Mouse (Mus musculus) limb, embryonic 13.5 days (tissue): ENCODE data around the gene Ngb. TPM values are rescaled to one million over a fixed set of nuclear protein-coding genes. Genes with fewer than 3 reads are reported as not detected.

Experiments
- ATAC-seq: fragments of 200-750 bp; cut with Nextera tagmentation; 2 replicates; pipeline ENCODE4 v1.8.0; 2017; ENCODE audit warnings: low read depth, moderate number of reproducible peaks, moderate TSS enrichment; ENCODE audit not compliant: low FRiP score
- H3K27ac ChIP-seq: fragments of 300-500 bp; sonication (generic); 2 replicates; pipeline ENCODE4 v1.5.1; 2015; ENCODE audit warnings: inconsistent platforms, mild to moderate bottlenecking, moderate library complexity
- H3K27me3 ChIP-seq: fragments of 300-500 bp; sonication (generic); 2 replicates; pipeline ENCODE4 v1.6.1; 2015; ENCODE audit warnings: mild to moderate bottlenecking, inconsistent platforms
- H3K36me3 ChIP-seq: fragments of 300-500 bp; sonication (generic); 2 replicates; pipeline ENCODE4 v1.6.1; 2015; ENCODE audit warnings: inconsistent platforms, mild to moderate bottlenecking, moderate library complexity
- H3K4me1 ChIP-seq: fragments of 300-500 bp; sonication (generic); 2 replicates; pipeline ENCODE4 v1.6.1; 2015; ENCODE audit warnings: inconsistent platforms
- H3K4me2 ChIP-seq: fragments of 300-500 bp; sonication (generic); replicated peaks from 2 replicates; pipeline ENCODE4 v1.6.1; 2015; ENCODE audit warnings: inconsistent platforms, mild to moderate bottlenecking, moderate library complexity
- H3K4me3 ChIP-seq: fragments of 300-500 bp; sonication (generic); 2 replicates; pipeline ENCODE4 v1.5.1; 2015; ENCODE audit warnings: moderate library complexity, mild to moderate bottlenecking, inconsistent platforms
- H3K9ac ChIP-seq: fragments of 300-500 bp; sonication (generic); 2 replicates; pipeline ENCODE4 v1.6.1; 2015; ENCODE audit warnings: mild to moderate bottlenecking, inconsistent platforms
- H3K9me3 ChIP-seq: fragments of 300-500 bp; sonication (generic); 2 replicates; pipeline ENCODE4 v1.6.1; 2016; ENCODE audit warnings: inconsistent platforms
- WGBS: fragments of 180-500 bp; shearing (Covaris S2); methylation state at CpG from one replicate; pipeline ENCODE4 v1.1.7; 2015; 5-methylcytosine and 5-hydroxymethylcytosine counted together
- polyA plus RNA-seq: library from polyadenylated mRNA; unstranded; fragments of >200 nt; fragmentation: Nextera tagmentation; extraction: Ambion mirVana; gene quantifications from 2 replicates; pipeline ENCODE4 v1.2.1, GENCODE M21; 2015

The Ngb gene
- polyA plus RNA-seq, 1 experiment from 2014 or later = 0.23 TPM

DNA sequence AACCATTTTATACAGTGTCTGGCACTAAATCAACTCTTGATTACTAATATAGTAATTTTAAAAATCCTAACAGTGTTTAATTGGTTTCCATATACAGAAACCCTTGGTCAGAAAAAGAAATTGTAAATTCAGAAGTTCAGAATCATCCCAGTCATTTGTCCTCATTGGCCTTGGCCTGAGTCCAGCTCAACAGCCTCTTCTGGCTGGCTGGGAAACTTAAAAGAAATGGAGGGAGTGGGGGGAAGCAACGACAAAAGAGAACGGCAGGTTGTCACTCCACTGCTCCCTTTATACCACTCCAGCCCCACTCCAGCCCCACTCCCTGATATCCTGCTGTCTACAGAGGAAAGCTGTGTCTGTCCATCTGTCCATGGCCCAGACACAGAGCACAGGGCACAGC lies 28.8 kb upstream of the Ngb start:
- Histone ChIP-seq H3K27ac (no peak overlapping the region), H3K9me3 (no peaks in the 10 kb centered on the region), H3K4me3 (no peak overlapping the region), H3K4me1 (no peaks in the 10 kb centered on the region), H3K9ac (no peak overlapping the region), H3K27me3 (no peaks in the 10 kb centered on the region), H3K4me2 (no peak overlapping the region), H3K36me3 (peaks cover 67% of the 10 kb centered on the region)
- ATAC-seq = no peak
- 91% methylated on average over 2 of the region's 2 CpGs for WGBS

DNA sequence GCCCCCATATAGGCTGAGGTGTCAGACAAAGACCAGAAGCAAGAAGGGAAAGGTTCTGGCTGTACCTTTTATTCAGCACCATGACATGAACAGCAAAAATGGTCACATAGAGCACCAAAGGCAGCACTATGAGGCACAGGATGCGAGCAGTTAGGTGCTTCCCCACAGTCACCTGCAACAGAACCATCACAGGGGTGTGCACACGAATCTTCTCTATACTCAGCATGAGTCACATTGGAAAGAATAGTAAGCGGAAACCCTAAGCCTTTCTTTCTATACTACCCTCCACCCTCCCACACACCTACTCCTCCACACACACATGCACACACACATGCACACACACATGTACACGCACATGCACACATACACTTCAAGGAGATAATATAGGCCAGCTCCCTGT lies 27.9 kb upstream of the Ngb start:
- 86% methylated on average over 4 of the region's 4 CpGs for WGBS
- no peak for ATAC-seq
- Histone ChIP-seq H3K27me3 (no peaks in the 10 kb centered on the region), H3K36me3 (peaks cover 60% of the 10 kb centered on the region), H3K9me3 (no peaks in the 10 kb centered on the region), H3K4me3 (no peak overlapping the region), H3K4me1 (no peaks in the 10 kb centered on the region), H3K4me2 (no peak overlapping the region), H3K9ac (no peak overlapping the region), H3K27ac (no peak overlapping the region)

GRCm38 (mm10) chr12:87127256-87127655 lies 24.9 kb upstream of the Ngb start:
- 75% methylated on average over 4 of the region's 4 CpGs for WGBS
- Histone ChIP-seq H3K27ac (no peak overlapping the region), H3K4me1 (no peaks in the 10 kb centered on the region), H3K4me3 (no peak overlapping the region), H3K9me3 (no peaks in the 10 kb centered on the region), H3K36me3 (peaks cover 62% of the 10 kb centered on the region), H3K9ac (no peak overlapping the region), H3K4me2 (no peak overlapping the region), H3K27me3 (no peaks in the 10 kb centered on the region)
- no peak for ATAC-seq

DNA sequence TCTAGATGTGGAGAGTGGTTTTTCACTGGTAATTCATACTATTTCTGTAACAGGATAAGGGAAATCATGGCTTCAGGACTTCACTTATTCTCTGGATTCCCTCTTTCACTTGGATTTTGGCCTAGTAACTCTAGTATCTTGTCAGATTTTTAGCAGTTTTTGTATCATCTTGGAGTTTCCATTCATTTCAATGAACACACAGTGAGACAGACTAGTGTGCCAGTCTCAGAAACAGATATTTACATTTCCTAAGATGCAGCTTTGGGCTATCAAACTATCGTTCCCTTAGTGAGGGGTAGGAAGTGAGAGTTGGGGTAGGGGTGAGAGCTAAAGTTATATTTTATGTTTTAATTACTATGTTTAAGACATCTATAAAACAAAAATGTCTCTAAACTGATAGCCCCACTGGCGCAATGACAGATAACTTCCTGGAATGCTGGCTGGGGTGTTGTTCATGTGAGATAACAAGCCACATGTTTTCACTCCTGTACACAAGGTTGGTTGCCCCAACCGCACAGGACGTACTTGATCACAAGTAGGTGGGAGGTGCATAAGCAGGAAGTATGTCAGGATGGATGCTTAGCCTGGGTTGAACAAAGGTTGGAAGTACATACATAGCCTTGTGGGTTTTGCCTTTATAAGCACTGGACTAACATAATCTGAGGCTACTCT lies 19.7 kb upstream of the Ngb start:
- WGBS = 93% methylated on average over 4 of the region's 4 CpGs
- no peak overlapping the region for H3K27ac ChIP-seq
- ATAC-seq = no peak
- H3K9ac ChIP-seq = no peak overlapping the region
- H3K4me1 ChIP-seq = no peaks in the 10 kb centered on the region
- peaks cover 48% of the 10 kb centered on the region for H3K36me3 ChIP-seq
- no peak overlapping the region for H3K4me2 ChIP-seq
- no peaks in the 10 kb centered on the region for H3K9me3 ChIP-seq
- no peaks in the 10 kb centered on the region for H3K27me3 ChIP-seq
- no peak overlapping the region for H3K4me3 ChIP-seq

DNA sequence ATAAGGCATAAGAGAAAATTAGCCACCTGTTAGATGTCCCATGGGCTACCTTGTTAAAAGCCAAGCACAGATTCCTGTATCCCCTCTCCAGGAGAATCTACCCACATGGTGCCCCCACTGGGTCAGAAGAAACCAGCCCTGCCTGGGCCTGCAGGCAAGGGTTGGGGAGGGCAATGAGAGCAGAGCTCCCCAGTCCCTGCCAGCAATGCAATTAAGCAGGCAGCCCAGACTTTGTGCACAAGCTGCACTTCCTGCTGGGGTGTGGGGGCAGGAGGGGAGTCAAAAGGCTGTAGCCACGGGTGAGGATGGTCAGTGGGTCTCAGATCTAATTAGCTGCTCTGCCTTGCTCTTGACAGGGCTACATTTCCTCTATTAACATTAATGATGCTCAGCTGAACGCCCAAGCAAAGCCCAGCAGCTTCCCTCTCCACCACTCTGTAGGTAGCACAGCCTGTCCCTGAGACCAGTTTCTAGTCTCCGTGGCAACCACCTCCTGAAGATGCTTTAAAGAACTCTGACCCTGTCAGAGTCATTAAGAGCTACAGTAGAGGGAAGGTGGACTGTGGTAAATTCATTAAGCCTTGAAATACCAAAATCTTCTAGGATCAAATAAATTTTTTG lies 5.1 kb upstream of the Ngb start:
- 24% methylated on average over 3 of the region's 3 CpGs for WGBS
- no peak overlapping the region for H3K27ac ChIP-seq
- peaks cover 39% of the 10 kb centered on the region for H3K36me3 ChIP-seq
- peaks cover 7% of the 10 kb centered on the region for H3K4me1 ChIP-seq
- no peak overlapping the region for H3K4me3 ChIP-seq
- no peaks in the 10 kb centered on the region for H3K9me3 ChIP-seq
- H3K4me2 ChIP-seq = no peak overlapping the region
- no peak for ATAC-seq
- H3K27me3 ChIP-seq = peaks cover 18% of the 10 kb centered on the region
- no peak overlapping the region; the same call in 1 of the 2 replicates for H3K9ac ChIP-seq

DNA sequence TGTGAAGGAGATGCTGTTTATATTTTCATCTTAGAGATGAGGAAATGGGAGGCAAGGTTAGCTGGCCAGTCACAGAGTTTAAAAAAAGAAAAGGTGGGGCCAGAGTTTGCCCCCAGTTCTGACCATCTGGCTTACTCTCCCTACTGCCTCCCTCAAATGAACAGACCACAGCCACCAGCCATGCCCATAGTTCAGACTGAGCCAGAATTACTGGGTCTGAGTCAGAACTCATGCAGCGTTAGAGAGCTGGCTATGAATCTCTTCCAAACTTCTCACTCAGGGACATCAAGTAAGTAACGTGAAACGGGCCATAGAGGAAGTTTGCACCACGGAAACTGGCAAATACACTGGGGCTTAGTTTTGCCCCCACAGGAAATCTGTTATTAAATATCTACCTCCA lies 2.5 kb upstream of the Ngb start:
- ATAC-seq = no peak
- Histone ChIP-seq H3K4me1 (peaks cover 15% of the 10 kb centered on the region), H3K27ac (no peak overlapping the region), H3K4me3 (no peak overlapping the region), H3K36me3 (peaks cover 18% of the 10 kb centered on the region), H3K27me3 (peaks cover 45% of the 10 kb centered on the region), H3K9me3 (no peaks in the 10 kb centered on the region), H3K9ac (no peak overlapping the region), H3K4me2 (no peak overlapping the region)
- 73% methylated on average over 4 of the region's 4 CpGs for WGBS

- no peaks in the 10 kb centered on the region for H3K9me3 ChIP-seq
- no peak overlapping the region for H3K4me2 ChIP-seq
- H3K36me3 ChIP-seq = peaks cover 5% of the 10 kb centered on the region; the same call in 1 of the 2 replicates
- peaks cover 51% of the 10 kb centered on the region for H3K27me3 ChIP-seq
- ATAC-seq = no peak
- H3K4me3 ChIP-seq = no peak overlapping the region
- no peak overlapping the region for H3K9ac ChIP-seq
- H3K27ac ChIP-seq = no peak overlapping the region
- peaks cover 15% of the 10 kb centered on the region for H3K4me1 ChIP-seq
- 89% methylated on average over 4 of the region's 4 CpGs for WGBS
These were observed 1.1 kb upstream of the Ngb start for GRCm38 (mm10) chr12:87103471-87103870.

DNA sequence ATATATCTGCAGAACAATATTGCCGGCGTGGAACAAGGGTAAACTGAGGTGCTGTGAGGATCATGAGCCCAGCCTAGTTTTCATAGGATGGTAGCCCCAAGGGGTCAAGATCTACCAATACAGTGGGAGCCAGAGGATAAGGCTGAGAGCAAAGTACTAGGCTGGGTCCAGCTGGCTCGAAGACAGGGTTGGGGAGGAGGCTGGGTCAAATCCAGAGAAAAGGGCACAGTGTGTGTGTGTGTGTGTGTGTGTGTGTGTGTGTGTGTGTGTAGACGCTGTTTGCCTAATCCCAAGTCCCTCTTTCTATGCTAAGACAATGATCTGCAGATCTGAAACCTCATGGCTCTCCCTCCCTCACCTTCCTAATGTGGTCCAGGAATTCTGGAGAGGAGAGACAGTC lies 2.0 kb downstream of the Ngb start:
- WGBS = 82% methylated on average over 4 of the region's 4 CpGs
- no peak for ATAC-seq
- Histone ChIP-seq H3K4me2 (no peak overlapping the region), H3K4me1 (peaks cover 8% of the 10 kb centered on the region), H3K4me3 (no peak overlapping the region), H3K27ac (no peak overlapping the region), H3K9me3 (no peaks in the 10 kb centered on the region), H3K27me3 (peaks cover 55% of the 10 kb centered on the region), H3K36me3 (no peaks in the 10 kb centered on the region), H3K9ac (no peak overlapping the region)

DNA sequence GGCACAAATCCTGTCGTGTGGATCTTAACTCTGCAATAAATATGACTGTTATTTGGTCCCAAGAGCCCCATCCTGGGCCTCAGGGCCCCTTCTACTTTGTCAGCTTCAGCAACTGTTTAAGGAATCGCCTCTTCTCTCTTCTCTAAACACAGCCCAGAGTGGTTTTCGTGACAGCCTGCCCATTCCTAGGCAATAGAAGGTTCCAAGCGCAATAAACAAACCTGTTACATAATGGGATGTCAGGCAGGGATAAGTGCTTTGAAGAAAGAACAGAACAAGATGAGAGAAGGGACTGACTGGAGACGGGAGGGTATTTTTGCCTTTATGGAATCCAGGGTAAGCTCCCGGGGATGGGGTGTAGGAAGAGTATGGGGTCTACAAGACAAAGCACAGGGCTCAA lies 8.7 kb downstream of the Ngb start:
- WGBS = 45% methylated on average over 6 of the region's 6 CpGs
- ATAC-seq = no peak
- H3K36me3 ChIP-seq = no peaks in the 10 kb centered on the region
- peaks cover 5% of the 10 kb centered on the region for H3K27me3 ChIP-seq
- H3K4me2 ChIP-seq = no peak overlapping the region
- H3K9ac ChIP-seq = no peak overlapping the region
- H3K27ac ChIP-seq = no peak overlapping the region
- H3K4me1 ChIP-seq = no peaks in the 10 kb centered on the region
- H3K4me3 ChIP-seq = no peak overlapping the region
- H3K9me3 ChIP-seq = no peaks in the 10 kb centered on the region

DNA sequence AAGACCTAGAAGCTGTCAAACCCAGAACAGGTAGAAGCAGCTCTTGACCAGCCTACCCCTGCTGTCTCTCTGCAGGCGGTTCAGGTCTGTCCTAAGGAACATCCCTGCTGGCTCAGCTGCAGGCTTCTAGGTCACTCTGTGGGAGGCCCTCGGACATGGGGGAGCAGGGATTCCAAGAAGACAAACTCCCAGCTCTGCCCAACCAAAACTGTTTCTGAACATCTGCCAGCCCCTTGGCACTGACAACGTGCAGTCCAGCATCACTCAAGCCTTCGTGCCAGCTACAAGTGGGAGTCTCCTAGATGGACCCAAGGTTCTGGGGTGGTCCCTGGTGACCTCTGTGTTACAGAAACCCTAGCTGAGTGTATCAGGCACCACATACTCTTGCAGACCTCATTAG lies 9.1 kb downstream of the Ngb start:
- Histone ChIP-seq H3K4me1 (no peaks in the 10 kb centered on the region), H3K27ac (no peak overlapping the region), H3K9me3 (no peaks in the 10 kb centered on the region), H3K9ac (no peak overlapping the region), H3K4me3 (no peak overlapping the region), H3K27me3 (peaks cover 2% of the 10 kb centered on the region), H3K4me2 (no peak overlapping the region), H3K36me3 (no peaks in the 10 kb centered on the region)
- no peak for ATAC-seq
- WGBS = 73% methylated on average over 4 of the region's 4 CpGs

GRCm38 (mm10) chr12:87091916-87092315 lies 10.4 kb downstream of the Ngb start:
- no peaks in the 10 kb centered on the region for H3K36me3 ChIP-seq
- H3K9me3 ChIP-seq = no peaks in the 10 kb centered on the region
- H3K27ac ChIP-seq = no peak overlapping the region
- no peak overlapping the region for H3K9ac ChIP-seq
- H3K27me3 ChIP-seq = peaks cover under 1% of the 10 kb centered on the region; the same call in 1 of the 2 replicates
- no peak for ATAC-seq
- H3K4me2 ChIP-seq = no peak overlapping the region
- WGBS = 72% methylated on average over 2 of the region's 2 CpGs
- H3K4me3 ChIP-seq = no peak overlapping the region
- H3K4me1 ChIP-seq = no peaks in the 10 kb centered on the region

DNA sequence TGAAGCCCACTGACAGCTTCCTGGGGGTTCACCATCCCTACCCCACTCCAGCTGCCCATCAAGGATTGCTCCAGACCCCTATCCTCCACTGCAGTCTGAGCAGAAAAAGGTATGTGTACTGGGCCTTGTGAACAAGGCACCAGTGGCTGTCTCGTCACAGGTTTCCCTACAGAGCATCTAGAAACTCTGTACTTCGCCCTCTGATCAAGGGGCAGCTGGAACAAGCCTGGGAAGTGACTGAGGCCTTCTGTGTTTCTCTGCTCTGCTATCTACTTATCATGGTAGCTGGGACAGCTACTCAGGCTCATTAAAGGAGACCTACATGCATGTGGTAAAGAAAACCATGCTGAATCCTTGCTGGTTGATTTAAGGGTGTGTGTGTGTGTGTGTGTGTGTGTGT lies 12.6 kb downstream of the Ngb start:
- no peaks in the 10 kb centered on the region for H3K4me1 ChIP-seq
- no peak overlapping the region for H3K27ac ChIP-seq
- ATAC-seq = no peak
- no peak overlapping the region for H3K4me2 ChIP-seq
- H3K9me3 ChIP-seq = no peaks in the 10 kb centered on the region
- H3K9ac ChIP-seq = no peak overlapping the region
- peaks cover 4% of the 10 kb centered on the region; the same call in 1 of the 2 replicates for H3K27me3 ChIP-seq
- H3K4me3 ChIP-seq = no peak overlapping the region
- WGBS = 68% methylated on average over 2 of the region's 2 CpGs
- no peaks in the 10 kb centered on the region for H3K36me3 ChIP-seq

DNA sequence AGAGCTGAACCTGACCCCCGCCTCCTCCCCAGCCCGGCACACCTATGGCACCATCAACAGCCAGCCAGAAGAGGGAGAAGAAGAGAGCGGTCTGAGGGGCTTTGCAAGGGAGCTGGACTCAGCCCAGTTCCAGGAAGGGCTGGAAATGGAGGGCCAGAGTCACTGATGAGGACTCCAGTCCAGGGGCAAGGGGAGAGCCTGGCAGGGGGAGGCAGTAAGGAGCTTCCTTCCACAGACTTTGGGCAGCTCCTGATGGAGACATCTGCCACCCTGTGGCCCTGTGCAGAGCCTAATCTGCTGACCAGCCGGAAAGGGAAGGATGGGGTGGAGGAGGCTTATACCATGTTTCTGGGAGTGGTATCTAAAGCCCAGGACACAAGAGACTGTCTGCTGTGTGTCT lies 13.1 kb downstream of the Ngb start:
- no peak for ATAC-seq
- Histone ChIP-seq H3K36me3 (no peaks in the 10 kb centered on the region), H3K9me3 (no peaks in the 10 kb centered on the region), H3K27me3 (peaks cover 4% of the 10 kb centered on the region; the same call in 1 of the 2 replicates), H3K4me2 (no peak overlapping the region), H3K4me1 (no peaks in the 10 kb centered on the region), H3K27ac (no peak overlapping the region), H3K9ac (no peak overlapping the region), H3K4me3 (no peak overlapping the region)
- WGBS = 69% methylated on average over 4 of the region's 4 CpGs
